Mouse (Mus musculus) heart, postnatal 0 days (tissue): ENCODE measurements at regions not wholly inside any gene's neighbourhood (a gene's known extent, or its start where the extent isn't known, plus 50 kb on each side); places are given as distances from the start of the nearest gene placed in this dataset.

ENCODE experiments used
- ATAC-seq: fragments of 200-750 bp; cut with Nextera tagmentation; 2 replicates; pipeline ENCODE4 v1.8.0; 2017; ENCODE audit warnings: low read depth, moderate number of reproducible peaks, moderate library complexity; ENCODE audit not compliant: insufficient read depth
- DNase-seq: peaks from one replicate; pipeline ENCODE4 v3.0.0-alpha.2; 2016; ENCODE audit warnings: low spot score
- H3K27ac ChIP-seq: fragments of 300-500 bp; sonication (generic); 2 replicates; pipeline ENCODE4 v1.5.1; 2014; ENCODE audit warnings: low read depth, mild to moderate bottlenecking
- H3K27me3 ChIP-seq: fragments of 300-500 bp; sonication (generic); 2 replicates; pipeline ENCODE4 v1.6.1; 2014; ENCODE audit warnings: low read length, mixed read lengths; ENCODE audit not compliant: control insufficient read depth, insufficient read depth
- H3K36me3 ChIP-seq: fragments of 300-500 bp; sonication (generic); replicated peaks from 2 replicates; pipeline ENCODE4 v1.6.1; 2014; ENCODE audit warnings: low read length, mixed read lengths; ENCODE audit not compliant: control insufficient read depth, insufficient read depth
- H3K4me1 ChIP-seq: fragments of 300-500 bp; sonication (generic); 2 replicates; pipeline ENCODE4 v1.6.1; 2014; ENCODE audit warnings: antibody characterized with exemption; ENCODE audit not compliant: control insufficient read depth, insufficient read depth
- H3K4me2 ChIP-seq: fragments of 300-500 bp; sonication (generic); 2 replicates; pipeline ENCODE4 v1.6.1; 2014; ENCODE audit warnings: low read depth, mild to moderate bottlenecking, low read length, moderate library complexity
- H3K4me3 ChIP-seq: fragments of 300-500 bp; sonication (generic); 2 replicates; pipeline ENCODE4 v1.5.1; 2014; ENCODE audit warnings: low read depth, low read length
- H3K9ac ChIP-seq: fragments of 300-500 bp; sonication (generic); replicated peaks from 2 replicates; pipeline ENCODE4 v1.6.1; 2014; ENCODE audit warnings: low read depth, low read length, mixed read lengths
- H3K9me3 ChIP-seq: fragments of 300-500 bp; sonication (generic); replicated peaks from 2 replicates; pipeline ENCODE4 v1.6.1; 2016; ENCODE audit warnings: low read length; ENCODE audit not compliant: control insufficient read depth
- CTCF ChIP-seq: IDR thresholded peaks from 2 replicates; pipeline ENCODE4 v1.5.1; 2016; ENCODE audit warnings: antibody characterized with exemption, control low read depth, low read depth
- EP300 ChIP-seq: IDR thresholded peaks from 2 replicates; pipeline ENCODE4 v1.6.1; 2016; ENCODE audit warnings: antibody characterized with exemption, low read depth
- WGBS: fragments of 180-500 bp; shearing (Covaris S2); extraction: QIAGEN DNeasy Blood & Tissue Kit; methylation state at CpG from one replicate; pipeline ENCODE4 v1.1.7; 2014; 5-methylcytosine and 5-hydroxymethylcytosine counted together

GRCm38 (mm10) chr14:110128265-110128664 is 626.7 kb downstream of the Slitrk6 start:
- ATAC-seq: no peak
- no peaks in the 10 kb centered on the region for H3K27me3 ChIP-seq
- H3K9me3 ChIP-seq: 0 out of 2 replicates have a peak, but pooled peaks cover 4% of the 10 kb centered on the region
- H3K4me3 ChIP-seq: no peak overlapping the region
- no peak for DNase-seq
- no peak for TF ChIP-seq EP300
- no peak for TF ChIP-seq CTCF
- H3K27ac ChIP-seq: no peak overlapping the region
- H3K4me2 ChIP-seq: no peak overlapping the region
- H3K9ac ChIP-seq: no peak overlapping the region
- no peaks in the 10 kb centered on the region for H3K36me3 ChIP-seq
- no peaks in the 10 kb centered on the region for H3K4me1 ChIP-seq
- 54% methylated on average over 5 of the region's 5 CpGs for WGBS

GRCm38 (mm10) chr14:110125936-110126710 is 628.8 kb downstream of the Slitrk6 start:
- 0 out of 2 replicates have a peak, but pooled peaks cover 4% of the 10 kb centered on the region for H3K9me3 ChIP-seq
- WGBS: 57% methylated on average over 6 of the region's 6 CpGs

GRCm38 (mm10) chr14:110122710-110123109 is 632.2 kb downstream of the Slitrk6 start:
- Histone ChIP-seq H3K4me2 (no peak overlapping the region), H3K9ac (no peak overlapping the region), H3K36me3 (no peaks in the 10 kb centered on the region), H3K4me1 (no peaks in the 10 kb centered on the region), H3K9me3 (no peaks in the 10 kb centered on the region), H3K27me3 (no peaks in the 10 kb centered on the region), H3K27ac (no peak overlapping the region), H3K4me3 (no peak overlapping the region)
- no peak for ATAC-seq
- TF ChIP-seq CTCF (no peak), EP300 (no peak)
- DNase-seq: no peak
- 85% methylated on average over 3 of the region's 3 CpGs for WGBS

More at GRCm38 (mm10) chr14:110125936-110126710, 628.8 kb downstream of the Slitrk6 start:
- Histone ChIP-seq H3K4me2 (no peak overlapping the region), H3K9ac (no peak overlapping the region), H3K36me3 (no peaks in the 10 kb centered on the region), H3K27me3 (no peaks in the 10 kb centered on the region), H3K4me1 (no peaks in the 10 kb centered on the region), H3K4me3 (no peak overlapping the region), H3K27ac (no peak overlapping the region)
- TF ChIP-seq EP300 (no peak), CTCF (no peak)
- no peak for ATAC-seq
- no peak for DNase-seq

GRCm38 (mm10) chr14:110115578-110115977 is 639.4 kb downstream of the Slitrk6 start:
- no peak overlapping the region for H3K4me3 ChIP-seq
- no peak overlapping the region for H3K27ac ChIP-seq
- H3K36me3 ChIP-seq: no peaks in the 10 kb centered on the region
- no peaks in the 10 kb centered on the region for H3K4me1 ChIP-seq
- no peak overlapping the region for H3K4me2 ChIP-seq
- H3K27me3 ChIP-seq: no peaks in the 10 kb centered on the region
- H3K9ac ChIP-seq: no peak overlapping the region
- WGBS: 65% methylated on average over 4 of the region's 4 CpGs
- no peaks in the 10 kb centered on the region; the same call in 1 of the 2 replicates for H3K9me3 ChIP-seq
- TF ChIP-seq EP300 (no peak), CTCF (no peak)
- DNase-seq: no peak
- ATAC-seq: no peak

GRCm38 (mm10) chr14:110100852-110101251 is 654.1 kb downstream of the Slitrk6 start:
- H3K9me3 ChIP-seq: no peaks in the 10 kb centered on the region
- H3K4me1 ChIP-seq: no peaks in the 10 kb centered on the region
- no peak for ATAC-seq
- 50% methylated on average over 4 of the region's 4 CpGs for WGBS
- no peak overlapping the region for H3K27ac ChIP-seq
- H3K9ac ChIP-seq: no peak overlapping the region
- no peak overlapping the region for H3K4me3 ChIP-seq
- TF ChIP-seq EP300 (no peak), CTCF (no peak)
- DNase-seq: no peak
- no peak overlapping the region for H3K4me2 ChIP-seq
- no peaks in the 10 kb centered on the region for H3K36me3 ChIP-seq
- H3K27me3 ChIP-seq: no peaks in the 10 kb centered on the region

- Histone ChIP-seq H3K27ac (no peak overlapping the region), H3K4me3 (no peak overlapping the region), H3K4me2 (no peak overlapping the region), H3K9ac (no peak overlapping the region), H3K4me1 (no peaks in the 10 kb centered on the region), H3K36me3 (no peaks in the 10 kb centered on the region), H3K27me3 (no peaks in the 10 kb centered on the region), H3K9me3 (no peaks in the 10 kb centered on the region)
- ATAC-seq: no peak
- DNase-seq: no peak
- no peak for TF ChIP-seq EP300
- TF ChIP-seq CTCF: no peak
- WGBS: 74% methylated on average over 6 of the region's 6 CpGs
Measured at GRCm38 (mm10) chr14:110078351-110078750, 676.6 kb downstream of the Slitrk6 start.
